Mouse (Mus musculus) limb, embryonic 10.5 days (tissue): Measurements from ENCODE around the gene Dnajc10. TPM values are rescaled to one million over a fixed set of nuclear protein-coding genes. Genes with fewer than 3 reads are reported as not detected.

Experiments
- DNase-seq: peaks from one replicate; pipeline ENCODE4 v3.0.0-alpha.2; 2017; ENCODE audit warnings: low spot score
- H3K27ac ChIP-seq: fragments of 300-500 bp; sonication (generic); 2 replicates; pipeline ENCODE4 v1.5.1; 2016; ENCODE audit warnings: mild to moderate bottlenecking
- H3K27me3 ChIP-seq: fragments of 300-500 bp; sonication (generic); 2 replicates; pipeline ENCODE4 v1.6.1; 2016; ENCODE audit warnings: low read depth, mild to moderate bottlenecking; ENCODE audit not compliant: poor library complexity, severe bottlenecking
- H3K36me3 ChIP-seq: fragments of 300-500 bp; sonication (generic); 2 replicates; pipeline ENCODE4 v1.6.1; 2016; ENCODE audit warnings: mild to moderate bottlenecking, moderate library complexity
- H3K4me1 ChIP-seq: fragments of 300-500 bp; sonication (generic); 2 replicates; pipeline ENCODE4 v1.6.1; 2016
- H3K4me3 ChIP-seq: fragments of 300-500 bp; sonication (generic); 2 replicates; pipeline ENCODE4 v1.5.1; 2016; ENCODE audit warnings: mild to moderate bottlenecking, moderate library complexity
- H3K9me3 ChIP-seq: fragments of 300-500 bp; sonication (generic); replicated peaks from 2 replicates; pipeline ENCODE4 v1.6.1; 2016; ENCODE audit warnings: mild to moderate bottlenecking
- WGBS: fragments of 180-500 bp; shearing (Covaris S2); methylation state at CpG from one replicate; pipeline ENCODE4 v1.1.7; 2016; 5-methylcytosine and 5-hydroxymethylcytosine counted together
- polyA plus RNA-seq: library from polyadenylated mRNA; unstranded; fragments of >200 nt; fragmentation: Nextera tagmentation; extraction: Ambion mirVana; gene quantifications from 2 replicates; pipeline ENCODE4 v1.2.1, GENCODE M21; 2016

Gene Dnajc10
- polyA plus RNA-seq, 1 experiment from 2014 or later, result 93.8 TPM

DNA sequence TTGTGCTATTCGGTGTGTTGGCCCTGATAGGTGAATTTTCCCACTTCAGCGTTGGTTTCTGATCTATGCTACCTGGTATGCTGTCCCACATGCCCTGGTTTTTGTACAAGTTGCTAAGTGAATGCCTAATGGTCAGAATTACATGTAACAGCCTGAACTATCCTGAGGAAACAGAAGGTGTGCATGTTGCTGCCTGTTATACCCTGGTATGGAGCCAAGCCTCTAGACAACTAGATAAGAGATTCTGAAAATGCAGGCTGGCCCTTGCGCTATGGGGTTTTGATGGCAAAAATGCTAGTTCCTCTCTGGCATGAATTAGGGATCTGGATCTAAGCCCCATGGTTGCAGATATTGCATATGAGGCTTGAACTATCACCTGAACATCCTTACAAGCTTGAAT, 7.6 kb upstream of the Dnajc10 start:
- 93% methylated on average over 3 of the region's 3 CpGs for WGBS
- Histone ChIP-seq H3K36me3 (no peaks in the 10 kb centered on the region), H3K4me1 (no peaks in the 10 kb centered on the region), H3K27me3 (no peaks in the 10 kb centered on the region), H3K4me3 (no peak overlapping the region), H3K9me3 (no peaks in the 10 kb centered on the region), H3K27ac (no peak overlapping the region)
- DNase-seq, result no peak

DNA sequence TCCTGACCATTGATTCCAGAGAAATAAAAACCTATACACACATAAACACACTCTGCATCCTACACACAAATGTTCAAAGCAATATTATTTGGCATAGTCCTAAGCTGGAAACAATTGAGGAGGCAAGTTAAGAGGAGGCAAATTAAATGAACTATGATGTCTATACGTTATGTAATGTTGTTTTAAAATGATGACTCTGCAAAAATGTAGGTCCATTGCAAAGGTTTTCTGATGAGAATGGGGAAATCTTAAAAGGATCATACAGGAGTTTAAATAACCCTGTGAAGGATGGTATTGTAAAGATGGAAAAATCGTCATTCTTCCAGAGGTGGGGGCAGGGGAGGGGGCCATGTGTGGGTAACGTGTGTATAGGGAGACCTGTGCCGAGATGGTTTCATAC, 5.5 kb upstream of the Dnajc10 start:
- WGBS, result 81% methylated on average over 4 of the region's 4 CpGs
- H3K9me3 ChIP-seq, result no peaks in the 10 kb centered on the region
- no peak overlapping the region for H3K27ac ChIP-seq
- no peaks in the 10 kb centered on the region for H3K36me3 ChIP-seq
- DNase-seq, result no peak
- peaks cover 1% of the 10 kb centered on the region; the same call in 1 of the 2 replicates for H3K4me1 ChIP-seq
- H3K4me3 ChIP-seq, result no peak overlapping the region
- H3K27me3 ChIP-seq, result no peaks in the 10 kb centered on the region

DNA sequence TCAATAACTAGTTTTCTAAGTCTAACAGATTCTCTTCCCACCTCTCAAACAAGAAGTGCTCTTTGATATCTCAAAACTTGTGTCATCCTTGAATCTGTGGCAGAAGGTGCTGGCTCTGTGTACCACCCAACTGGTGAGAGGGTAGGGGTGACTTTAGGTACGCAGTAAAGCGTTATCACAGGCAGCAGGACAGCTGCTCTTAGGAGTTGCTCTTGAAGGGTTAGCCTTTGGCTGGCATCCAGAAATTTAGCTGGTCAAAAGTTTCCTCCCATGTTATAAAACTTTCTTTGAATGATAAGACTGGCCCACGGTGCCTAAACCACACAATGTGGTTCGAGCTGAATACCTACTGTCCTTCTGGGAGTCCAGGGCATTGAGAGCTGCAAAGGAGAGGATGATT, 4.5 kb upstream of the Dnajc10 start:
- 82% methylated on average over 4 of the region's 4 CpGs for WGBS
- no peaks in the 10 kb centered on the region for H3K9me3 ChIP-seq
- H3K36me3 ChIP-seq, result no peaks in the 10 kb centered on the region
- no peak overlapping the region for H3K4me3 ChIP-seq
- H3K4me1 ChIP-seq, result peaks cover 6% of the 10 kb centered on the region; the same call in 1 of the 2 replicates
- no peak for DNase-seq
- no peaks in the 10 kb centered on the region for H3K27me3 ChIP-seq
- H3K27ac ChIP-seq, result no peak overlapping the region

DNA sequence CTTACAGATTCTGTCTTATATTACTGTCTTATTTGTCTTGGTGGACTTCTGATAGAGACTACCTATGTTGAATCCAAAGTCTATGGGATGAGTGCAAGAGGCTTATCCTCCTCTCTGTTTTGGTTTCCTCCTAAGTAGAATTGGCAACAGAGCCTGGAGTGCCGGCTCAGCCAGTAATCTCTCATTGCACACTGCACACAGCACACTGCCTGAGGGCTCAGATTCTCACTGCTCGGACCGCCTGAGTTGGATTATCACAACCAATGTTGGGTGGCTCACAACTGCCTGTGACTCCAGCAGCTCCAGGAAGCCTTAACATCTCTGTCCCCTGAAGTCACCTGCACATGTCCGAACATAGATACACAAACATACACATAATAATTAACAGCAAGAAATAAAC, 3.9 kb upstream of the Dnajc10 start:
- 76% methylated on average over 4 of the region's 4 CpGs for WGBS
- H3K27ac ChIP-seq, result no peak overlapping the region
- no peak for DNase-seq
- H3K27me3 ChIP-seq, result no peaks in the 10 kb centered on the region
- H3K4me1 ChIP-seq, result peaks cover 9% of the 10 kb centered on the region; the same call in 1 of the 2 replicates
- H3K4me3 ChIP-seq, result no peak overlapping the region
- H3K36me3 ChIP-seq, result no peaks in the 10 kb centered on the region
- H3K9me3 ChIP-seq, result no peaks in the 10 kb centered on the region

DNA sequence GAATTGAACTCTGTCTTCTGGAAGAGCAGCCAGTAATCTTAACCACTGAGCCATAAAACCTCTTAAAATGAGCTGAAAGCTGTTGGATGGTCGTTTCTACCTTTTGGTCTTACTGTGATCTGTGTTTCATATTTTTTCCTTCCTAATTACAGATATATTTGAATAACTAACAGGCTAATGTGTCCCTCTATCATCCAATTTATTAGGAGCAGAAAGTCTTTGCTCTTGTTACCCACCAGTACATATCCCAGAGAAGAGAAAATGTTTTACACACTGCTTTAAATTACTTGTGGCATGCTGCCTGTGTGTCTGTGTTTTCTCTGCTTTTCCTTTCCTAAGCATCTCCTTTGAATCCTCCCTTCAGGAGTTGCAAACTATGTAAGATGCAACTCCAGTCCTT, 1.1 kb upstream of the Dnajc10 start:
- H3K27ac ChIP-seq, result no peak overlapping the region
- H3K4me1 ChIP-seq, result peaks cover 15% of the 10 kb centered on the region; the same call in 1 of the 2 replicates
- peaks cover 20% of the 10 kb centered on the region for H3K36me3 ChIP-seq
- 43% methylated on average over 1 of the region's 1 CpGs for WGBS
- no peaks in the 10 kb centered on the region for H3K9me3 ChIP-seq
- H3K27me3 ChIP-seq, result no peaks in the 10 kb centered on the region
- DNase-seq, result no peak
- no peak overlapping the region for H3K4me3 ChIP-seq

DNA sequence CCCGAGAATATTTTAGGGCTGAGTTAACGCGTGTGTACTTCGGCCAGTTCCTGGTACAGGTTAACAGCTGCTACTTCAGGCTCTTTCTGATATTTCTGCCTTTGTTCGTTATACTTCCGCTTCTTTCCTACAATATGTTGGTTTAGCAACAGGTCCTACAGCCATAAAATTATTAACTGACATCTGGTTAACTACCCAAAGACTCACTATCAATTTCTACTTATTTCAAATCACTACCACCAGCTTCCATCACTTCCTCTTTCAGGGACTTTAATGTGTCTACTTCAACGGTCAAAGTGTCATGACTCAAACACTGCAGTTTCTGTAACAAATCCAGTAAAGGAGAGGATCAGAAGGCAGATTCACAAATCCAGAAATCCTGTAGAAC, 418 bp upstream of the Dnajc10 start:
- H3K4me1 ChIP-seq, result peaks cover 15% of the 10 kb centered on the region; the same call in 1 of the 2 replicates
- 59% methylated on average over 7 of the region's 7 CpGs for WGBS
- peak overlapping the region; percentile 98 for H3K27ac ChIP-seq
- no peaks in the 10 kb centered on the region for H3K9me3 ChIP-seq
- no peaks in the 10 kb centered on the region for H3K27me3 ChIP-seq
- H3K36me3 ChIP-seq, result peaks cover 27% of the 10 kb centered on the region
- H3K4me3 ChIP-seq, result peak overlapping the region; percentile 78
- no peak for DNase-seq

DNA sequence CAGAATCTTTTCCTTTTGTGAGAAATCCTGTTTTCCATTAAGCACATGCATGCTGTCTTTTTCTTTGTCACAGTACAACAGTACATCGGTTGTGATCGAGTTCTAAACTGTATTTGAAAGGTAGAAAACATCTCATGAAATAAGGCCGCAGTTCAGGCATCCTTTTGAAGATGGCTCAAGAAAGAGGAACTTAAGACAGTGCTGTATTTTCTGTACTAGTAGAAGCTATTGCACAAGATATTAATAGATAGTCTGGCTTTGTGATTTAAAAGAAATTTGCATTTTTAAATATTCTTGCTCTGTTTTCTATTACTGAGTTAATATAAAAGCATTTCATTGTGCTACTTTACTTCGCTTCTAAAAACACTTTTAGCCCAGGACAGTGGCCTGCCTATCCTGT, 7.6 kb downstream of the Dnajc10 start:
- 92% methylated on average over 4 of the region's 4 CpGs for WGBS
- no peak for DNase-seq
- H3K27me3 ChIP-seq, result no peaks in the 10 kb centered on the region
- no peaks in the 10 kb centered on the region for H3K4me1 ChIP-seq
- H3K36me3 ChIP-seq, result peaks cover 94% of the 10 kb centered on the region
- H3K27ac ChIP-seq, result no peak overlapping the region
- H3K9me3 ChIP-seq, result no peaks in the 10 kb centered on the region
- no peak overlapping the region for H3K4me3 ChIP-seq

DNA sequence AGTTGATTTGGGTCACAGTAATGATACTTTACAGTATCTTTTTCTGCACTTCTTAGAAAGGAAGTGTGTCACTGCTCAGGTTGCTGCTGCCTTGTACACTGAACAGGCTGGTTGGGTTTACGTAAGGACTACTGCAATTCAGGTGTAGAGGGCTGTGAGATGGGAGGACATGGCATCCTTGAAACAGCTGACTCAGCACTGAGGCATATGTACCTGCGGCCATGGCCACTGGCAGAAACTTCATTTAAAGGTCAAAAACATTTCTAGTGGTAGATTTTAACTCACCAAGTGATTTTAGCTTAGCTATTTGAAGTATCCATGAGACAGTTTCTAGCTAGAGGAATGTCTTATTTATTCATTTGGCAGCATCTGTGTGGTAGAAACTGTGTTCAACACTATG, 10.5 kb downstream of the Dnajc10 start:
- Histone ChIP-seq H3K4me3 (no peak overlapping the region), H3K9me3 (no peaks in the 10 kb centered on the region), H3K27ac (no peak overlapping the region), H3K4me1 (no peaks in the 10 kb centered on the region), H3K36me3 (peaks cover 96% of the 10 kb centered on the region), H3K27me3 (no peaks in the 10 kb centered on the region)
- 96% methylated on average over 2 of the region's 2 CpGs for WGBS
- no peak for DNase-seq

DNA sequence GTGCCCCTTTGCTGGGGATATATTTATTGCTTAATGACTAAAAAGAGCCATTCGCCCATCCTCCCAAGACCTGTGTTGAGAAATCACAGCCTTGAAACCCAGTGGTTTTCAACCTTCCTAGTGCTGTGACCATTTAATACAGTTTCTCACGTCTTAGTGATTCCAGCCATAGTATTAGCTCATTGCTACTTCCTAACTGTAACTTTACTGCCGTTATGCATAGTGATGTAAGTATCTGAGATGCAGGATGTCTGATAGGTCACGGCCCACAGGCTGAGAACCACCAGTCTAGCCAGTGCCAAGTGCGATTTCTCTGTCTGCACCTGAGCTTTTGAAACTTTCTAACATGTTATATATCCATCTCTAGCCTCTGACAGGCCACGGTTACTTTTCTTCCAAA, 12.0 kb downstream of the Dnajc10 start:
- WGBS, result 93% methylated on average over 6 of the region's 6 CpGs
- H3K4me1 ChIP-seq, result no peaks in the 10 kb centered on the region
- peaks cover 91% of the 10 kb centered on the region for H3K36me3 ChIP-seq

DNA sequence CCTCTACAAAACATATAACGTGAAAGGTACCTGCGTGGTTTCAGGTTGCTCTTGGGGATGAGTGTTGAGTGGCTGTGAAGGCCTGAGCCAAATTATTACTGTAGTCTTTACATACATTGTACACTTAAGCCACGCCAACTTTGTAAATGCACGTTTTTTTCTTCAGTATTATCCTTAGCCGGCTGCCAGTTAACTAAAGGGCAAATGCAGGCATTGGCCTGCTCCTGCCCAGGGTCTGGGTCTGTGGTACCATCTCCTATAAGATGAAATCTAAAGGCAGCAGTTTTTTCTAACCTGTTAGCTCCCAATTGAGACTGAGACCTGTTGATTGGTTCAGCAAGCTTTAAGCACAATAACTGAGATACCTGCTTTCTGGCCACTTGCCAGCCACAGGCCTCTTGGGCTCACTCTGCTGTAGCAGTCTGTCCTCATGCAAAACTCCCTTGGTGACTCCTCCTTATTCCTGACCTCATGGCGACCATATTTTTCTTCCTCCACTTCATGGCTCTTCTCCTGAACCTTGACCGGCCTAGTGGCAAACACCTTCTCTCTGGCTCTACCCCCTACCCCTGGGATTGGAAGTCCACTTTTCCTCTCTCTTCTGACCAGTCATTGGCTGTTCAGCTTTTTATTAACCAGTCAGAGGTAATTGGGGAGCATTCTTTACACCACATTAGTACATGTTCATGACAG, 13.8 kb downstream of the Dnajc10 start:
- Histone ChIP-seq H3K4me3 (no peak overlapping the region), H3K9me3 (no peaks in the 10 kb centered on the region), H3K27me3 (no peaks in the 10 kb centered on the region), H3K36me3 (peaks cover 90% of the 10 kb centered on the region), H3K4me1 (no peaks in the 10 kb centered on the region), H3K27ac (no peak overlapping the region)
- 96% methylated on average over 7 of the region's 7 CpGs for WGBS
- no peak for DNase-seq

More for the DNA sequence above, 12.0 kb downstream of the Dnajc10 start:
- no peaks in the 10 kb centered on the region for H3K9me3 ChIP-seq
- H3K27ac ChIP-seq, result no peak overlapping the region
- no peak for DNase-seq
- no peaks in the 10 kb centered on the region for H3K27me3 ChIP-seq
- no peak overlapping the region for H3K4me3 ChIP-seq

DNA sequence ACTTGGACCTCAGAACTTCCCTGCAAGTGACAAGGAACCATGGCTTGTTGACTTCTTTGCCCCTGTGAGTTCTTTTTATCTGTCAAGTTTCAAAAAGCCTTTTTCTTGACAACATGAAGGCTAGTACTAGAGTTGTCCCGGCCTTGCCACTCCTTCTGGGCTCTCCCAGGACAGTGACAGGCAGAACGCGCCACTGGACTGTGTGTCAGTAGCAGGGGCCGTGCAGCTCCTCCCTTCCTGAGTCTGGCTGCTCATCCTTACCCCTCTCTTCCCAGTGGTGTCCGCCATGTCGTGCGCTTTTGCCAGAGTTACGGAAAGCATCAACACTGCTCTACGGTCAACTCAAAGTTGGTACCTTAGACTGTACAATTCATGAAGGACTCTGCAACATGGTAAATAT, 25.3 kb downstream of the Dnajc10 start:
- peaks cover 97% of the 10 kb centered on the region for H3K36me3 ChIP-seq
- H3K27me3 ChIP-seq, result no peaks in the 10 kb centered on the region
- no peak overlapping the region for H3K4me3 ChIP-seq
- no peaks in the 10 kb centered on the region for H3K4me1 ChIP-seq
- no peak overlapping the region for H3K27ac ChIP-seq
- WGBS, result 97% methylated on average over 9 of the region's 9 CpGs
- DNase-seq, result no peak
- no peaks in the 10 kb centered on the region for H3K9me3 ChIP-seq

DNA sequence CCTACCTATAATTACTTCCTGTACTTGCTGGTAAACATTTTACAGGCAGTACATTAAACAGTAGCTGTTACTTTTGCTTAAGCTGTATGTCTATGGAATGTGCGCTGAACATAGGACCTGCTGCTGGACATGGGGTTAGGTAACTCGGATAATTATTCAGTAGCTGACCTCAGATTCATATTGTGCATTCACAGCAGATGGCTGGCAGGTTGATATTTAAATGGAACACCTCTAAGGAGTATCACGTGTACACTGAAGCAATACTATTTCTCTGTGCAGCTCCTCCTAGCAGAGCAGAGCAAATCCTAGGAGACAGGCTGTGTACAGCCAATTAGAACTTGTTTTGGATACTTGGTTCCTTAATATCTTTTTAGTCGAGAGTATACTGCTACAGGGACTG, 39.3 kb downstream of the Dnajc10 start:
- peaks cover 14% of the 10 kb centered on the region; the same call in 1 of the 2 replicates for H3K4me1 ChIP-seq
- no peak overlapping the region for H3K27ac ChIP-seq
- no peak overlapping the region for H3K4me3 ChIP-seq
- H3K27me3 ChIP-seq, result no peaks in the 10 kb centered on the region
- H3K9me3 ChIP-seq, result no peaks in the 10 kb centered on the region
- no peak for DNase-seq
- WGBS, result 89% methylated on average over 4 of the region's 4 CpGs
- peaks cover 52% of the 10 kb centered on the region for H3K36me3 ChIP-seq

DNA sequence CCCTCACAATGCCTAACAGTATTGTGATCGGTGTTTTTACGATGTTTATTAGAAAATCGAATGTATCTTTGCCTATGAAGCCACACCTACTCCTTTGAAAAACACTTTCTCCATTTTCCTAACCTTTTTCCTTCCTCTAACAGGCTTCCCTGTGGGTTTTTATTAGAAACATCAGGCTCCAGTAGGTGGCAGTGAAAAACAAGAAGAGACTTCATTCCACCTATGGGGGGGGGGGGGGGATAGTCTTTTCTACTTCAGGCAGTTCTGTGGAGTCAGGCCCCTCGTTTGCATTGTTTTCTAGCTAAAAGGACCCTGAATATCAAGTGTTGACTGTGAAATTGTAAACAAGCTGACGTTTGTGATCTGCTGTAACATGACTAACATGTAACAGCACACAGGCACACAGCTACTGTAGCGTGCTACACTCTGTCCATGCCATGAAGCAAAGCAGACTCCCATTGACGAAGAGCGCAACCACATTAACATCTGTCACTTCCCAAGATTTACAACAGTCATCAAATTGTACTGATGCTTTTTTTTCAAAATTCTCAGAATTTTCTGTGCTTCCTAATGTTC, 41.5 kb downstream of the Dnajc10 start:
- Histone ChIP-seq H3K9me3 (no peaks in the 10 kb centered on the region), H3K36me3 (peaks cover 32% of the 10 kb centered on the region), H3K4me3 (no peak overlapping the region), H3K4me1 (peaks cover 14% of the 10 kb centered on the region; the same call in 1 of the 2 replicates), H3K27me3 (no peaks in the 10 kb centered on the region), H3K27ac (no peak overlapping the region)
- DNase-seq, result peak; percentile 40
- WGBS, result 43% methylated on average over 8 of the region's 8 CpGs
